Mouse (Mus musculus) intestine, embryonic 15.5 days (tissue): ENCODE data around the gene Rnf7. TPM values are rescaled to one million over a fixed set of nuclear protein-coding genes. Genes with fewer than 3 reads are reported as not detected.
A peak's percentile ranks its signal among the peaks of the same experiment; 100 is the strongest.
"Not testable (repeated sequence)": the region's sequence is repeated elsewhere in the genome, so short reads cannot be mapped to it uniquely, and the experiment has no call there.

Experiments used
- ATAC-seq: fragments of 200-750 bp; cut with Nextera tagmentation; 2 replicates; pipeline ENCODE4 v1.8.0; 2017; ENCODE audit warnings: moderate TSS enrichment, moderate library complexity
- H3K27ac ChIP-seq: fragments of 300-500 bp; sonication (generic); 2 replicates; pipeline ENCODE4 v1.5.1; 2015; ENCODE audit warnings: mild to moderate bottlenecking, inconsistent platforms
- H3K27me3 ChIP-seq: fragments of 300-500 bp; sonication (generic); replicated peaks from 2 replicates; pipeline ENCODE4 v1.6.1; 2015; ENCODE audit warnings: inconsistent platforms
- H3K36me3 ChIP-seq: fragments of 300-500 bp; sonication (generic); 2 replicates; pipeline ENCODE4 v1.6.1; 2015; ENCODE audit warnings: inconsistent platforms
- H3K4me1 ChIP-seq: fragments of 300-500 bp; sonication (generic); replicated peaks from 2 replicates; pipeline ENCODE4 v1.6.1; 2015; ENCODE audit warnings: inconsistent platforms
- H3K4me2 ChIP-seq: fragments of 300-500 bp; sonication (generic); replicated peaks from 2 replicates; pipeline ENCODE4 v1.6.1; 2015; ENCODE audit warnings: mild to moderate bottlenecking, inconsistent platforms
- H3K4me3 ChIP-seq: fragments of 300-500 bp; sonication (generic); replicated peaks from 2 replicates; pipeline ENCODE4 v1.5.1; 2015; ENCODE audit warnings: inconsistent platforms
- H3K9ac ChIP-seq: fragments of 300-500 bp; sonication (generic); 2 replicates; pipeline ENCODE4 v1.6.1; 2015; ENCODE audit warnings: inconsistent platforms
- H3K9me3 ChIP-seq: fragments of 300-500 bp; sonication (generic); 2 replicates; pipeline ENCODE4 v1.6.1; 2016; ENCODE audit warnings: inconsistent platforms
- WGBS: fragments of 180-500 bp; shearing (Covaris S2); methylation state at CpG from one replicate; pipeline ENCODE4 v1.1.7; 2015; 5-methylcytosine and 5-hydroxymethylcytosine counted together
- polyA plus RNA-seq: library from polyadenylated mRNA; unstranded; fragments of >200 nt; fragmentation: Nextera tagmentation; extraction: Ambion mirVana; gene quantifications from 2 replicates; pipeline ENCODE4 v1.2.1, GENCODE M21; 2015

Gene Rnf7
- 169 and 183 TPM in 2 replicates for polyA plus RNA-seq

DNA sequence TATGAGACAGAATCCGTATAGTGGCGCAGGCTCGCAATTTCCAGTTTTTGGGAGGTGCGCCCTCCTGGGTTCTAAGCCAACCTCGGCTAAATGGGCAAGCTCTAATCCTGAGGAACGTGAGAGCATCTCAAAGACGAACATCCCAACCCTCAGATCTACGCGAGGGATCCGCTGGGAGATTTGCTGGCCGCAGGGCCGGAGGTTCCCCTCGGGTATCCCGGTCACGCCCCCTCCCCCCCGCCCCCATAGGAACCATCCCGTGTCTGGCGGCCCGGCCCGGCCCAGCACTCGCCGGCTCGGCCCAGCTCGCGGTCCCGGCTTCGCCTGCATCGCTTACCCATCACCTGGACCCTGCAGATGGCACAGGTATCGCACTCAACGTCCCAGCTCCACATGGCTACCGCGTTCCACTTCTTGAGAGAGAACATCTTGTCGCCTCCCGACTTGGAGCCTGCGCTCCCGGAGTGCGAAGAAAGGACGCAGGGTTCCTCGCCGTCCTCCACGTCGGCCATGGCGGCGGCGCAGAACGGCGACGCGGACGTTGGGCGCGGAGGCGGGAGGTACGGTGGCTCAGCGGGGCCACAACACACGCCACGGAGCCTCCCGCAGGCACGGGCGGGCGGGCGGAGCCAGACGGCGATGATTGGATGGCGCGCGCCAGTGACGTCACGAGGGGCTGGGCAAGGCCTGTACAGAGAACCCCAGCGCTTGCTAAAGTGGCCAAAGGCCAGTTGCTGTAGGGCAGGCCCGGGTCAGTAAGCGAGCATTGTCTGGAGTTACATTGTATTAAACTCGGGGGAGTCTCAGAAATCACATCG lies at the start of gene Rnf7:
Rnf7 (minus strand) TSS at position 605 of the 818 bp plus-strand sequence.
- WGBS: under 1% methylated on average over 73 of the region's 74 CpGs
- H3K4me3 ChIP-seq: peak within 1 kb of the TSS; percentile 53
- H3K36me3 ChIP-seq: peaks cover 3% of the 10 kb centered on the region; the same call in 1 of the 2 replicates
- peak within 1 kb of the TSS; percentile 71 for H3K9ac ChIP-seq
- ATAC-seq: peak; percentile 99
- peaks cover 4% of the 10 kb centered on the region; the same call in 1 of the 2 replicates for H3K4me1 ChIP-seq
- H3K4me2 ChIP-seq: peak within 1 kb of the TSS; percentile 64
- peak within 1 kb of the TSS; percentile 82 for H3K27ac ChIP-seq
- no peaks in the 10 kb centered on the region for H3K27me3 ChIP-seq
- no peaks in the 10 kb centered on the region for H3K9me3 ChIP-seq

DNA sequence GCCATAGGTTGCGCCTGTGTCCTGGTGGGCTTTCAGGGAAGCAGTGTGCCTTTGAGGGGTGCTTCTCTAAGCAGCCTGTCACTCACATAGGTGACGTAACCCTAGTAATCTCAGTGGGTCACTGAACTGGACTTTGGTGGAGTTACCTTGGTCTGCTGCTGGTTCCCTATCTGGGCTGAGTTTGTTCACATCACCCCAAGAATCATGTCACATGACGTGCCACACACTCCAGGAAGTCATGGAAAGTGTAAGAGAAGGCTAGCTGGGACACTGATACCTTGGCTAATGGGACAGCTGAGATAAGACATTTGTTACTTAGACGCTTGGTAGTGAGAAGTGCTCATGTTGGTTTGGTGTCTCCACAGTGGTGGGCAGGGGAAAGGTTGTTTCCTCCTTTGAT lies 47.5 kb upstream of the Rnf7 start:
- H3K4me3 ChIP-seq: no peak overlapping the region
- H3K4me2 ChIP-seq: no peak overlapping the region
- WGBS: 78% methylated on average over 4 of the region's 4 CpGs
- H3K36me3 ChIP-seq: no peaks in the 10 kb centered on the region
- H3K4me1 ChIP-seq: 0 out of 2 replicates have a peak, but pooled peaks cover 6% of the 10 kb centered on the region
- H3K27ac ChIP-seq: no peak overlapping the region
- no peaks in the 10 kb centered on the region for H3K9me3 ChIP-seq
- no peak for ATAC-seq
- no peaks in the 10 kb centered on the region for H3K27me3 ChIP-seq
- no peak overlapping the region for H3K9ac ChIP-seq

DNA sequence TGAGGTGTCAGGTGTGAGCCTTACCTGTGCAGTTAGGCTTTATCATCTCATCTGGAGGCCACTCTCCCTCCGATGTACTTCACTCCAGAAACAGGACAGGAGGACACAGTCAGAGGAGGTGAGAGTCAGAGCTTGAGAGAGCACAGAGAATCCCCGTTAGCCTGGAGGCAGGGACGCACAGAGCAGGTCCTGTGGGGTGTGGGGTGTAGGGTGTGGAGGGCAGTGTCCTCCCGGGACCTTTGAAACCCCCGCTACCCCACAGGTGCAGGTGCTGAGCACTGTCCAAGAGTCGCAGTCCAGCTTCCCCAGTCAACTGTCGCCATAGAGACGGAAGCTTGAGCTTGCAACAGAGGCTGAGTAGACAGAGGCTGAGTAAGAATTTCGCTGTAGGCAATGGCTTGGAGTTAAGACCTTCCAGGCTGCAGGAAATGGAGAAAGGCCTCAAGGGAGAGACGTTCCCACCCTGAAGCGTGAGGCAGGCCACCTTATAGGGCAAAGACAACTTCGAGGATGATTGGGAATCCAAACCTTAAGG lies 46.6 kb upstream of the Rnf7 start, which contains the start of gene Gm28729:
Gm28729 (minus strand) TSS at position 293 of the 535 bp plus-strand sequence.
- Histone ChIP-seq H3K27ac (no peak within 1 kb of the TSS), H3K36me3 (no peaks in the 10 kb centered on the region), H3K4me1 (no peaks in the 10 kb centered on the region), H3K4me3 (no peak within 1 kb of the TSS), H3K9ac (no peak within 1 kb of the TSS), H3K9me3 (no peaks in the 10 kb centered on the region), H3K27me3 (no peaks in the 10 kb centered on the region), H3K4me2 (no peak within 1 kb of the TSS)
- WGBS: 48% methylated on average over 12 of the region's 12 CpGs
- ATAC-seq: 0 out of 2 replicates have a peak, but pooled peaks have one; percentile 31

GRCm38 (mm10) chr9:96523148-96523547 lies 44.7 kb upstream of the Rnf7 start:
- no peak overlapping the region for H3K4me2 ChIP-seq
- no peak for ATAC-seq

DNA sequence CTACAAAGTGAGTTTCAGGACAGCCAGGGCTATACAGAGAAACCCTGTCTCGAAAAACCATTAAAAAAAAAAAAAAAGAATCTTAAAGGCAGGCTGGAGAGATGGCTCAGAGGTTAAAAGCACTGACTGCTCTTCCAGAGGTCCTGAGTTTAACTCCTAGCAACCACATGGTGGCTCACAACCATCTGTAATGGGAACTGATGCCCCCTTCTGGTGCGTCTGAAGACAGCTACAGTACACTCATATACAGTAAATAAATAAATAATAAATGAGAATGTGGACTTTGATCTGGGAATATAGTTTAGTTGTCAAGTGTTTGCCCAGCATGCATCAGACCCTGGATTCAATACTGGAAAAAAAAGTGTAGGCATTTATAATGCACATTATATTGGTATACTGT lies 43.1 kb upstream of the Rnf7 start:
- H3K4me3 ChIP-seq, H3K36me3 ChIP-seq, H3K4me2 ChIP-seq, H3K9me3 ChIP-seq, H3K9ac ChIP-seq, H3K4me1 ChIP-seq, ATAC-seq, H3K27me3 ChIP-seq, H3K27ac ChIP-seq: not testable (repeated sequence)
- 80% methylated on average over 2 of the region's 2 CpGs for WGBS

More at GRCm38 (mm10) chr9:96523148-96523547, 44.7 kb upstream of the Rnf7 start:
- Histone ChIP-seq H3K36me3 (no peaks in the 10 kb centered on the region), H3K27me3 (no peaks in the 10 kb centered on the region), H3K9ac (no peak overlapping the region), H3K4me1 (no peaks in the 10 kb centered on the region), H3K9me3 (no peaks in the 10 kb centered on the region), H3K4me3 (no peak overlapping the region), H3K27ac (no peak overlapping the region)
- WGBS: 87% methylated on average over 5 of the region's 5 CpGs

GRCm38 (mm10) chr9:96517429-96517828 lies 39.0 kb upstream of the Rnf7 start:
- Histone ChIP-seq H3K27ac (no peak overlapping the region), H3K9ac (no peak overlapping the region), H3K4me1 (no peaks in the 10 kb centered on the region), H3K27me3 (no peaks in the 10 kb centered on the region), H3K36me3 (no peaks in the 10 kb centered on the region), H3K9me3 (no peaks in the 10 kb centered on the region), H3K4me2 (no peak overlapping the region), H3K4me3 (no peak overlapping the region)
- no peak for ATAC-seq
- WGBS: 25% methylated on average over 4 of the region's 4 CpGs

- 49% methylated on average over 3 of the region's 3 CpGs for WGBS
- Histone ChIP-seq H3K27ac (no peak overlapping the region), H3K9me3 (no peaks in the 10 kb centered on the region), H3K4me3 (no peak overlapping the region), H3K4me2 (no peak overlapping the region), H3K4me1 (no peaks in the 10 kb centered on the region), H3K9ac (no peak overlapping the region), H3K36me3 (no peaks in the 10 kb centered on the region), H3K27me3 (no peaks in the 10 kb centered on the region)
- no peak for ATAC-seq
These were observed 38.3 kb upstream of the Rnf7 start for GRCm38 (mm10) chr9:96516806-96517205.

- H3K4me2 ChIP-seq: no peak overlapping the region
- H3K4me3 ChIP-seq: no peak overlapping the region
- 81% methylated on average over 5 of the region's 5 CpGs for WGBS
These were observed 37.3 kb upstream of the Rnf7 start for GRCm38 (mm10) chr9:96515737-96516136.

DNA sequence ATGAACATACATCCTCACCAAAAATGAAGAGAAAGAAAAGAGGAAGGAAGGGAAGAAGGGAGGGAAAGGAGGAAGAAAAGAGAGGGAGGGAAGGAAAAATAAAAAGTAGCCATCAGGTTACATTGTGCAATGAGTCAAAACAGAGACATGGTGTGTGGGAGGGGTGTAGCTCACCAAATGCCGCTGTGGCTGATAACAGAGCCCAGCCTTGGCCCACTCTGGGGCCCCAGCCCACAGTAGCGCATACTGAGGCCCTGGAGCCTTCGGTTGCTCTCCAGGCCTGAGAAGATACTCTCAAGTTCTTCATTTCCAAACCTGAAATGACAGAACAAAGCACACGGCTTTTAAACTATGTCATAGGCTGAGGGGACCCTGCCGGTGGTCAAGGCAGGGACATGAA lies 35.8 kb upstream of the Rnf7 start:
- H3K36me3 ChIP-seq: no peaks in the 10 kb centered on the region
- H3K4me3 ChIP-seq: no peak overlapping the region
- H3K9ac ChIP-seq: no peak overlapping the region
- 75% methylated on average over 5 of the region's 5 CpGs for WGBS
- no peaks in the 10 kb centered on the region for H3K9me3 ChIP-seq
- no peak for ATAC-seq
- no peak overlapping the region for H3K4me2 ChIP-seq
- H3K4me1 ChIP-seq: no peaks in the 10 kb centered on the region
- no peak overlapping the region for H3K27ac ChIP-seq
- no peaks in the 10 kb centered on the region for H3K27me3 ChIP-seq

More at GRCm38 (mm10) chr9:96515737-96516136, 37.3 kb upstream of the Rnf7 start:
- no peaks in the 10 kb centered on the region for H3K4me1 ChIP-seq
- no peaks in the 10 kb centered on the region for H3K27me3 ChIP-seq
- no peak for ATAC-seq
- H3K9ac ChIP-seq: no peak overlapping the region
- no peaks in the 10 kb centered on the region for H3K36me3 ChIP-seq
- no peaks in the 10 kb centered on the region for H3K9me3 ChIP-seq
- no peak overlapping the region for H3K27ac ChIP-seq

DNA sequence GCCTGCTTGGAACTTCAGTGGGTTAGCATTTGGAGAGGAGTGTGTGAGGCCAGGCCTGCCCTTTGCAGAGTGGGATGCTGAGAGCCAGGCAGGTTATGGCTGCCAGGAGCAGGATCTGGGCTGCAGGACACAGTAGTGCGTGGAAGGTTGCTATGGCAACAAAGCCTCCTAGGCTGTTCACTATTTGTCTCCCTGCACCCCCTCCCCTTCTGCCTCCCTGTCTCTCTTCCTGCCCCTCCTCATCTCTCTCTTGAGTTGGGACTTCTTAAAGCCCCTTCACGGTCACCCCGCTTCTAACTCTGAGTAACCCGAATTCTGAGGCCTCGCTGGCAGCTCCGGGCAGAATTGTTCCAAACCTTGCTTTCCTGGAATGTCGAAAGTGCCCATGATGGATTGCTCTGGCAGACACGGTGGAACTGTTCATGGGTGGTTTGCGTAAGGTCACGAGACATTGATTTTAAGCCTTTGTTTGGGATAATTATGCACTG lies 27.6 kb upstream of the Rnf7 start:
- ATAC-seq: peak; percentile 70; the same call in 1 of the 2 replicates
- 13% methylated on average over 10 of the region's 10 CpGs for WGBS
- Histone ChIP-seq H3K27ac (no peak overlapping the region), H3K4me3 (no peak overlapping the region), H3K36me3 (no peaks in the 10 kb centered on the region), H3K9me3 (no peaks in the 10 kb centered on the region), H3K27me3 (no peaks in the 10 kb centered on the region), H3K9ac (no peak overlapping the region), H3K4me2 (0 out of 2 replicates have a peak overlapping the region, but pooled peaks have one; percentile 26), H3K4me1 (peaks cover 5% of the 10 kb centered on the region; the same call in 1 of the 2 replicates)

- H3K4me2 ChIP-seq: no peak overlapping the region
- no peak overlapping the region for H3K27ac ChIP-seq
- H3K9me3 ChIP-seq: no peaks in the 10 kb centered on the region
- peaks cover 5% of the 10 kb centered on the region; the same call in 1 of the 2 replicates for H3K4me1 ChIP-seq
- H3K4me3 ChIP-seq: no peak overlapping the region
- WGBS: 89% methylated on average over 4 of the region's 4 CpGs
- ATAC-seq: no peak
- no peak overlapping the region for H3K9ac ChIP-seq
- H3K27me3 ChIP-seq: no peaks in the 10 kb centered on the region
- H3K36me3 ChIP-seq: no peaks in the 10 kb centered on the region
These were observed 26.7 kb upstream of the Rnf7 start for GRCm38 (mm10) chr9:96505156-96505555.

DNA sequence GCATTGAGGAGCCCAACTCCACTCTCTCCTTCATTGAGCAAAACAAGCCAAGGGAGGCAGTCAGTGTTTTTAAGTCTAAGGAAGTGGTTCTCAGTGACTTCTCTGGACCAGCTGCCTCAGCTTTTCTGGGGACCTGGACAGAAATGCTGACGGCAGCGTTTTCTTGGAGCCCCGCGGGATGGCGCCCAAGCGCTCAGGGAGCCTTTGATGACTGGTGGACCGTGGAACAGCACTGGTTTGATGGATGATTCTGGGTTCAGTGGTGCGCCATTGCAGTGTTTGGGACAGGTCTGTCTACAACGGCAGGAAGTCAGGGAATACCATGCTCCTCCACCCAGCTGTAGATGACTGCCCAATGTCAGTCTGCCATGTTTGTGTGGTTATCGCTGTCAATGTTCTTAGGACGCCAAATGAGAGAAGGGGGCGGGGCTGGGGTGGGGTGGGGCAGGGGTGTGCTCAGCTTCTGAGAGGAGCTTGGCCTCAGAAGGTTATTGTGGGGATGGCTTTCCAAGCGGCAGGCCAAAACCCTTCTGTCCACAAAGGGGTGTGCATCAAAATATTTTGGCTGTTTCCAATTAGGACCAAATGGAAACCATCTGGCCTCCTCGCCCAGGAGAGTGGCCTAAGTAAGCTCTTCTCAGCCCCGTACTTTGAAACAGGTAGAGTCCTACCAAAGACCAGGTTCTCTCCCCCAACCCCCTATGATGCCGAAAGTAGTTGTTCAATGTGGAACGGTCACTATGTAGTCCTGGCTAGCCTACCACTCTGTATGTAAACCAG lies 25.8 kb upstream of the Rnf7 start:
- Histone ChIP-seq H3K27me3 (no peaks in the 10 kb centered on the region), H3K9me3 (no peaks in the 10 kb centered on the region), H3K27ac (no peak overlapping the region), H3K4me3 (no peak overlapping the region), H3K4me2 (no peak overlapping the region), H3K36me3 (no peaks in the 10 kb centered on the region), H3K4me1 (peaks cover 5% of the 10 kb centered on the region; the same call in 1 of the 2 replicates), H3K9ac (no peak overlapping the region)
- 81% methylated on average over 17 of the region's 17 CpGs for WGBS
- no peak for ATAC-seq
